Mouse (Mus musculus): ENCODE measurements at regions not wholly inside any gene's neighbourhood (a gene's known extent, or its start where the extent isn't known, plus 50 kb on each side); places are given as distances from the start of the nearest gene placed in this dataset.
A peak's percentile ranks its signal among the peaks of the same experiment; 100 is the strongest.

GRCm38 (mm10) chr2:148525496-148525895 is 82.1 kb upstream of the Cd93 start:
- H3K27ac ChIP-seq (replicated peaks): no peak overlapping the region
- H3K36me3 ChIP-seq (replicated peaks): no peaks in the 10 kb centered on the region
- H3K9ac ChIP-seq: no peak overlapping the region
- no peak overlapping the region for H3K4me3 ChIP-seq (replicated peaks)
- H3K27me3 ChIP-seq: no peaks in the 10 kb centered on the region
- 63% methylated on average over 6 of the region's 6 CpGs for WGBS (ENCODE audit: insufficient replicate concordance)
- H3K4me1 ChIP-seq (replicated peaks): no peaks in the 10 kb centered on the region
- H3K9me3 ChIP-seq (replicated peaks): no peaks in the 10 kb centered on the region
- ATAC-seq (ENCODE audit: insufficient read depth): no peak
- H3K4me2 ChIP-seq: no peak overlapping the region

GRCm38 (mm10) chr2:148523401-148523800 is 80.0 kb upstream of the Cd93 start:
- no peak overlapping the region for H3K27ac ChIP-seq (replicated peaks)
- no peak overlapping the region for H3K4me3 ChIP-seq (replicated peaks)
- WGBS (ENCODE audit: insufficient replicate concordance): 29% methylated on average over 3 of the region's 3 CpGs
- ATAC-seq (ENCODE audit: insufficient read depth): no peak
- no peaks in the 10 kb centered on the region for H3K27me3 ChIP-seq
- no peaks in the 10 kb centered on the region for H3K9me3 ChIP-seq (replicated peaks)
- H3K4me1 ChIP-seq (replicated peaks): no peaks in the 10 kb centered on the region
- no peak overlapping the region for H3K4me2 ChIP-seq
- no peaks in the 10 kb centered on the region for H3K36me3 ChIP-seq (replicated peaks)
- no peak overlapping the region for H3K9ac ChIP-seq

- H3K27ac ChIP-seq (replicated peaks): no peak overlapping the region
These were observed 79.6 kb upstream of the Cd93 start for GRCm38 (mm10) chr2:148522936-148523335.

GRCm38 (mm10) chr2:148521966-148522575 is 78.7 kb upstream of the Cd93 start:
- ATAC-seq (ENCODE audit: insufficient read depth): 0 out of 2 replicates have a peak, but pooled peaks have one; percentile 42
- no peaks in the 10 kb centered on the region for H3K9me3 ChIP-seq (replicated peaks)
- 18% methylated on average over 5 of the region's 5 CpGs for WGBS (ENCODE audit: insufficient replicate concordance)
- H3K4me3 ChIP-seq (replicated peaks): no peak overlapping the region
- no peak overlapping the region for H3K4me2 ChIP-seq
- no peaks in the 10 kb centered on the region for H3K4me1 ChIP-seq (replicated peaks)
- no peaks in the 10 kb centered on the region for H3K27me3 ChIP-seq
- no peak overlapping the region for H3K9ac ChIP-seq
- H3K27ac ChIP-seq (replicated peaks): no peak overlapping the region
- H3K36me3 ChIP-seq (replicated peaks): no peaks in the 10 kb centered on the region

More at GRCm38 (mm10) chr2:148522936-148523335, 79.6 kb upstream of the Cd93 start:
- WGBS (ENCODE audit: insufficient replicate concordance): 42% methylated on average over 2 of the region's 2 CpGs
- Histone ChIP-seq H3K27me3 (no peaks in the 10 kb centered on the region), H3K36me3 (replicated peaks) (no peaks in the 10 kb centered on the region), H3K9ac (no peak overlapping the region), H3K9me3 (replicated peaks) (no peaks in the 10 kb centered on the region), H3K4me3 (replicated peaks) (no peak overlapping the region), H3K4me2 (no peak overlapping the region), H3K4me1 (replicated peaks) (no peaks in the 10 kb centered on the region)
- no peak for ATAC-seq (ENCODE audit: insufficient read depth)

DNA sequence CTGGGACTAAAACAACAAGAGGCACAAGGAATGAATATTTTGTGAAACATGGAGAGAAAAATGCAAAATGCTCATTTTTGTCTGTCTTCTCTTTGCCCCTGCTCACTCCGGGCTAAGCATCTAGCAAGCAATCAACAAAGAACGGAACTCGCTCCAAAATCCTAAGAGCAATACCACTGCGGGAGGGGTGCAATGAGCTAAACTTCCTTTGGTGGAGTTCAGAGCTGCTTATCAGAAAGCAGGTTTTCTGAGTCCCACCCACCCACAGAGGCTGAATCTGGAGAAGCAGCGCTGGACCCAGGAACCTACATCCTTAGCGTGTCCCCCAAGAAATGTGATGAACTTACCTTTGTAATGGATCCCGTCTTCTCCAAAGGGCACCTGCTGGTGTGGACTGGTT is 76.9 kb upstream of the Cd93 start:
- Histone ChIP-seq H3K4me1 (replicated peaks) (no peaks in the 10 kb centered on the region), H3K36me3 (replicated peaks) (no peaks in the 10 kb centered on the region), H3K27ac (replicated peaks) (no peak overlapping the region), H3K4me2 (no peak overlapping the region), H3K27me3 (no peaks in the 10 kb centered on the region), H3K9me3 (replicated peaks) (no peaks in the 10 kb centered on the region), H3K4me3 (replicated peaks) (no peak overlapping the region), H3K9ac (no peak overlapping the region)
- ATAC-seq (ENCODE audit: insufficient read depth): no peak
- 20% methylated on average over 7 of the region's 7 CpGs for WGBS (ENCODE audit: insufficient replicate concordance)

DNA sequence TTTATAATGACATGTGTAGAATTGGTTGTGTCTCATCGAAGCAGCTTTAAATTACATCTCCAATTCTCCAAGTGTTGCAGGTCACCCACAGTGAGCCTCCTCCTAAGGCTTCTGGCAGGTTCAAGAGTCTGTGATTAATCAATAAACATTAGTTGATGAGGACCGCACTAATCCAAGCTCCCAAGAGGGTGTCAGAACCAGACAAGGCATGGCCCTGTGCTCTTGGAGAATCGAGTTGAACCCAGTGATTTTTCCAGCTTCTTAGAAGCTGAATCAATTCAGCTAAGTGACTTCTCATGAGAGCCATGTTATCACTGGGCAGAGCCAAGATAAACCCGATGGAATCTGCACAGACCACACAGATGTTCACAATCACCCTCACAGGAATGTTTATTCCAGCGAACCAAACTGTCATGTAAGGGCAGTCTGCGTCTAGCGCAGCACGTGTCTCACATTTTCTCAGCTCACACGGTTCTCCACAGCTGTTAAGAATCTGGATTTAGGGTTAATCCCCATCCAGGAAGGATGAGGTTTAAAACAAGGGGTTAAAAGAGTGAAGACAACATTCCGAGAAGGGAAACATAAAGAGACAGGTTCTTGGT is 76.4 kb upstream of the Cd93 start:
- WGBS (ENCODE audit: insufficient replicate concordance): 52% methylated on average over 10 of the region's 10 CpGs
- H3K27me3 ChIP-seq: no peaks in the 10 kb centered on the region
- H3K4me1 ChIP-seq (replicated peaks): no peaks in the 10 kb centered on the region
- ATAC-seq (ENCODE audit: insufficient read depth): no peak
- H3K27ac ChIP-seq (replicated peaks): no peak overlapping the region
- no peaks in the 10 kb centered on the region for H3K36me3 ChIP-seq (replicated peaks)
- H3K4me2 ChIP-seq: no peak overlapping the region
- no peak overlapping the region for H3K9ac ChIP-seq
- no peaks in the 10 kb centered on the region for H3K9me3 ChIP-seq (replicated peaks)
- no peak overlapping the region for H3K4me3 ChIP-seq (replicated peaks)

DNA sequence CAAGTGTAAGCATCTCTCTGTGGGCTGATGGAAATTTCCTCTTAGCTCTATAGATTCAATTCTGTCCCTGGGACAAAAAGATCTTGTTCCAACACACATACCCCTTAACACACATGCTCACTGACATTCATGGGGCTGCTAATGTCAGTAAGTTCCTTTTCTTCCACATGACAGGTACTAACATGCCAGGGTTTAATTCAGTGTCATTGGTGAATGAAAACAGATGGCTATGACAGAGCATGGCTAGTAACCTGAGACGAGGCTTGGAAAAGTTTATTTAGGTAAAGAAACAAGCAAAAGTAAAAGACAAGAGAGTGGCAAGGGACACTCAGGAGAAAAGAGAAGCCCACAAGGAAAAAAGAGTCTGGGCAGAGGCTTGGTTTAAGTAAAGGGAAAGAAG is 74.5 kb upstream of the Cd93 start:
- H3K9ac ChIP-seq: no peak overlapping the region
- H3K36me3 ChIP-seq (replicated peaks): no peaks in the 10 kb centered on the region
- no peak overlapping the region for H3K4me3 ChIP-seq (replicated peaks)
- H3K27ac ChIP-seq (replicated peaks): no peak overlapping the region
- no peaks in the 10 kb centered on the region for H3K4me1 ChIP-seq (replicated peaks)
- no peaks in the 10 kb centered on the region for H3K9me3 ChIP-seq (replicated peaks)
- H3K27me3 ChIP-seq: no peaks in the 10 kb centered on the region
- no peak overlapping the region for H3K4me2 ChIP-seq
- WGBS (ENCODE audit: insufficient replicate concordance): 44% methylated on average over 1 of the region's 1 CpGs
- ATAC-seq (ENCODE audit: insufficient read depth): no peak

DNA sequence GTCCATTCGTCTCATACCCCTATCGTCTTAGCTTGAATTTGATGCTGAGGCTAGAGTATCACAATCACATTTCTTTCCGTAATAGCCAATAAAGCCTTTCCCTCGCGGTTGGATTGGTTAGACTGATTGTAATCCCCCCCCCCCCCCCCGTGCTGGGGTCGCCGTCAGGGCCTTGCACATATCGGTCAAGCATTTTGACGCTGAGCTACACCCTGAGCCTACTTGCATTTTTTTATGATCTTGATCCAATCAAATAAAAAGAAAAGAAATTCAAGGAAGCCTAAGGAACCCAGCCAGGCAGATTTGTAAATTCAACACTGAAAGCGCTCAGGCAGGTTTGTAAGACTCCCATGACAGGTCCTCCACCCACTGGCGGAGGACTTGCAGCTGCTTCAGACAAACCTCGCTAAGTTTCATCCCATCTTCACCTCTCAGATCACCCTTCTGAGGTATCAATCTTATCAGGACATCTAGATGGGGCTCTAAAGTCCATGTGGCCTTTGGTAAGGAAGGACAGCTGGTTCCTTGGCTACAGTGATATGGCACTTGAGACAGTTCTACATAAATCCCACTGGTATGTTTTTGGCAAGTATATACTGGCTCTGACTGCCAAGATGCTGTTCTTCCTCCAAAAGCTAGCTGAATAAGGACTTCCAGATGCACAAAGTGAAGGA is 66.8 kb upstream of the Cd93 start:
- no peak for ATAC-seq (ENCODE audit: insufficient read depth)
- Histone ChIP-seq H3K4me2 (no peak overlapping the region), H3K9ac (no peak overlapping the region), H3K4me1 (replicated peaks) (no peaks in the 10 kb centered on the region), H3K4me3 (replicated peaks) (no peak overlapping the region), H3K36me3 (replicated peaks) (no peaks in the 10 kb centered on the region), H3K27me3 (no peaks in the 10 kb centered on the region), H3K9me3 (replicated peaks) (no peaks in the 10 kb centered on the region), H3K27ac (replicated peaks) (no peak overlapping the region)
- WGBS (ENCODE audit: insufficient replicate concordance): 72% methylated on average over 13 of the region's 13 CpGs

DNA sequence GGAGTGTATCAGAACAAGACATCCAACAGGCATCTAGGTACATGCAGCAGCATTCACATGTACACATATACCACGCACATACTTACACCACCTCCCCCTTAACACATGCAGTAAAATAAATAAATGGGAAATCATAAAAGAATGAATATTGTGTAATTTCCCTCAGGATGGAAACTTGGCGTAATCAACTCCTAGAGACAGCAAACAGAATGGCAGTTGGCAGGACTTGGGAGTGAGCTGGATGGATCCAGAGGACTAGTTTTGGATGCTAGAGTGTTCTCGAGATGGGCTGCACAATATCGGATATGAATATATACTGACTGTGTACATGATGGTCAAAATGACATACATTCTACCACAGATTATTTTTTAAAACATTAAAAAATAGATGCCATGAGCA is 66.0 kb upstream of the Cd93 start:
- no peak for ATAC-seq (ENCODE audit: insufficient read depth)
- no peak overlapping the region for H3K9ac ChIP-seq
- H3K9me3 ChIP-seq (replicated peaks): no peaks in the 10 kb centered on the region
- 72% methylated on average over 4 of the region's 4 CpGs for WGBS (ENCODE audit: insufficient replicate concordance)
- H3K27me3 ChIP-seq: no peaks in the 10 kb centered on the region
- no peaks in the 10 kb centered on the region for H3K4me1 ChIP-seq (replicated peaks)
- no peak overlapping the region for H3K27ac ChIP-seq (replicated peaks)
- H3K4me3 ChIP-seq (replicated peaks): no peak overlapping the region
- no peaks in the 10 kb centered on the region for H3K36me3 ChIP-seq (replicated peaks)
- no peak overlapping the region for H3K4me2 ChIP-seq

GRCm38 (mm10) chr2:148507523-148507922 is 64.2 kb upstream of the Cd93 start:
- Histone ChIP-seq H3K4me1 (replicated peaks) (no peaks in the 10 kb centered on the region), H3K36me3 (replicated peaks) (no peaks in the 10 kb centered on the region), H3K27ac (replicated peaks) (no peak overlapping the region), H3K4me3 (replicated peaks) (no peak overlapping the region), H3K9me3 (replicated peaks) (no peaks in the 10 kb centered on the region), H3K9ac (no peak overlapping the region), H3K4me2 (no peak overlapping the region), H3K27me3 (no peaks in the 10 kb centered on the region)
- ATAC-seq (ENCODE audit: insufficient read depth): no peak

DNA sequence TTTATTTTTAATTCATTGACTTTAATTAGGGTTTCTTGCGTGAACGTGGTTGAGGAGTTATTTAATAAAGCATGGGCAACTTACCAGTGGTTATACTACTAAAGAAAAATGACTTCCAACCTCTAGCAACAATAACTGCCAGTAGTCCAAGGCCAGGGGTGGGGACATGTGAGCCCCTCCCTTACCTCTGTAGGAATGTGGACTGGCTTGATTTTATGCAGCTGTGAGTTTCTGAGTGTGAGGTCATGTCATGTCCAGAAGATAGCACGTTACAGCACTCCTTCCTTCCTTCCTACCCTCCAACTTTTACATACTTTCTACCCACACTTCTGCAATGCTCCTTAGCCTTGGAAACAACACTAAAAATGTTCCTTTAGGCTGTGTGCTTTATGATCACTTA is 63.6 kb upstream of the Cd93 start:
- WGBS (ENCODE audit: insufficient replicate concordance): 46% methylated on average over 3 of the region's 3 CpGs
- no peak for ATAC-seq (ENCODE audit: insufficient read depth)
- no peaks in the 10 kb centered on the region for H3K4me1 ChIP-seq (replicated peaks)

More for the DNA sequence above, 63.6 kb upstream of the Cd93 start:
- Histone ChIP-seq H3K9ac (no peak overlapping the region), H3K27ac (replicated peaks) (no peak overlapping the region), H3K36me3 (replicated peaks) (no peaks in the 10 kb centered on the region), H3K4me2 (no peak overlapping the region), H3K4me3 (replicated peaks) (no peak overlapping the region), H3K27me3 (no peaks in the 10 kb centered on the region), H3K9me3 (replicated peaks) (no peaks in the 10 kb centered on the region)
